Mouse (Mus musculus) heart, adult 2 months (tissue): ENCODE results near the gene Fdxr.

ENCODE experiments used
- CTCF ChIP-seq: fragments of 200-600 bp; IDR thresholded peaks from 2 replicates; pipeline ENCODE4 v1.8.1; 2022; ENCODE audit warnings: antibody characterized with exemption, mild to moderate bottlenecking, moderate library complexity
- POLR2A ChIP-seq: fragments of 200-500 bp; IDR thresholded peaks from 2 replicates; pipeline ENCODE4 v1.6.1; 2011; ENCODE audit warnings: mild to moderate bottlenecking, low read depth, low read length, control low read depth; ENCODE audit not compliant: insufficient read depth

DNA sequence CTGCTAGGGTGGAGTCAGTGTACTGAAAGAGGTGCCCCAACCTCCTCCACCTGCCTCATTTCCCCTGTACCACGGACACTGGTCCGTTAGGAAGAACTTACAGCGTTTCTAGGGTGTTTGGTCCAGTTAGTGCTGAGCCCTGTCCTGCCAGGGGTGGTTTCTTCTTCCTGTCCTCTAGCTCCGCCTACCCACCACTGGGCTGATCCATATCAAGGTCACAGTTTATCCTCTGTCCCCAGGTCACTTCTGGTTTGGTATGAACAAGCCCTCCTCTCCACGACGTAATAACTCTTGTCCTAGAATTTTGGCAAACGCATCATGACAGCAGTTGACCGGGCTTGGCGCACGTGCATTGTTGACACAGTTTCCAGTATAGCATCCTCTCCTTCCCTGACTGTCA lies 57.2 kb downstream of the Fdxr start:
- no peak for TF ChIP-seq POLR2A
- TF ChIP-seq CTCF = no peak
